Mouse (Mus musculus) neural tube, embryonic 11.5 days (tissue): ENCODE data around the gene Fkbp10. TPM values are rescaled to one million over a fixed set of nuclear protein-coding genes. Genes with fewer than 3 reads are reported as not detected.

Source experiments
- ATAC-seq: fragments of 200-750 bp; cut with Nextera tagmentation; 2 replicates; pipeline ENCODE4 v1.8.0; 2017; ENCODE audit warnings: moderate number of reproducible peaks, mild to moderate bottlenecking, moderate TSS enrichment, moderate library complexity; ENCODE audit not compliant: insufficient read depth, low FRiP score, low TSS enrichment
- DNase-seq: peaks from one replicate; pipeline ENCODE4 v3.0.0-alpha.2; 2015; ENCODE audit warnings: low spot score
- H3K27ac ChIP-seq: fragments of 300-500 bp; sonication (generic); 2 replicates; pipeline ENCODE4 v1.5.1; 2014; ENCODE audit warnings: low read depth, mild to moderate bottlenecking, low read length
- H3K27me3 ChIP-seq: fragments of 300-500 bp; sonication (generic); 2 replicates; pipeline ENCODE4 v1.6.1; 2014; ENCODE audit warnings: mild to moderate bottlenecking, low read length, mixed read lengths; ENCODE audit not compliant: control insufficient read depth, insufficient read depth
- H3K36me3 ChIP-seq: fragments of 300-500 bp; sonication (generic); 2 replicates; pipeline ENCODE4 v1.6.1; 2014; ENCODE audit warnings: mild to moderate bottlenecking, low read length, moderate library complexity, mixed read lengths; ENCODE audit not compliant: control insufficient read depth, insufficient read depth
- H3K4me1 ChIP-seq: fragments of 300-500 bp; sonication (generic); 2 replicates; pipeline ENCODE4 v1.6.1; 2014; ENCODE audit warnings: low read length, mixed read lengths; ENCODE audit not compliant: control insufficient read depth, insufficient read depth
- H3K4me2 ChIP-seq: fragments of 300-500 bp; sonication (generic); 2 replicates; pipeline ENCODE4 v1.6.1; 2014; ENCODE audit warnings: low read depth, mild to moderate bottlenecking, moderate library complexity
- H3K4me3 ChIP-seq: fragments of 300-500 bp; sonication (generic); 2 replicates; pipeline ENCODE4 v1.5.1; 2014; ENCODE audit warnings: low read depth, low read length
- H3K9ac ChIP-seq: fragments of 300-500 bp; sonication (generic); 2 replicates; pipeline ENCODE4 v1.6.1; 2014; ENCODE audit warnings: mild to moderate bottlenecking, low read length
- H3K9me3 ChIP-seq: fragments of 300-500 bp; sonication (generic); 2 replicates; pipeline ENCODE4 v1.6.1; 2016; ENCODE audit warnings: low read length; ENCODE audit not compliant: control insufficient read depth
- WGBS: fragments of 180-500 bp; shearing (Covaris S2); extraction: QIAGEN DNeasy Blood & Tissue Kit; methylation state at CpG from one replicate; pipeline ENCODE4 v1.1.7; 2014; 5-methylcytosine and 5-hydroxymethylcytosine counted together
- polyA plus RNA-seq: library from polyadenylated mRNA; unstranded; fragments of >200 nt; fragmentation: Nextera tagmentation; extraction: Ambion mirVana; gene quantifications from 2 replicates; pipeline ENCODE4 v1.2.1, GENCODE M21; 2014

Gene Fkbp10
- polyA plus RNA-seq, 1 experiment from 2014 or later: 47.7 TPM

- Histone ChIP-seq H3K4me2 (peak within 1 kb of the TSS; percentile 57), H3K27ac (no peak within 1 kb of the TSS), H3K9me3 (no peaks in the 10 kb centered on the region), H3K4me3 (peak within 1 kb of the TSS; percentile 54), H3K9ac (peak within 1 kb of the TSS; percentile 67), H3K4me1 (peaks cover 8% of the 10 kb centered on the region; the same call in 1 of the 2 replicates), H3K27me3 (peaks cover 16% of the 10 kb centered on the region), H3K36me3 (no peaks in the 10 kb centered on the region)
- ATAC-seq (peak; percentile 98), DNase-seq (peak; percentile 97)
- WGBS: 2% methylated on average over 37 of the region's 37 CpGs
These were observed 17.7 kb upstream of the Fkbp10 start, which contains the start of gene Jup for GRCm38 (mm10) chr11:100397600-100398389. TSS of gene Jup (minus strand) at chr11:100397763.

GRCm38 (mm10) chr11:100398517-100398916, 17.0 kb upstream of the Fkbp10 start:
- Histone ChIP-seq H3K4me2 (no peak overlapping the region), H3K27me3 (peaks cover 16% of the 10 kb centered on the region), H3K9me3 (no peaks in the 10 kb centered on the region), H3K9ac (no peak overlapping the region), H3K4me3 (no peak overlapping the region), H3K36me3 (no peaks in the 10 kb centered on the region), H3K27ac (no peak overlapping the region), H3K4me1 (peaks cover 8% of the 10 kb centered on the region; the same call in 1 of the 2 replicates)
- 95% methylated on average over 7 of the region's 7 CpGs for WGBS
- ATAC-seq (no peak), DNase-seq (no peak)

- ATAC-seq: no peak
- no peak overlapping the region for H3K4me3 ChIP-seq
- peaks cover 16% of the 10 kb centered on the region for H3K27me3 ChIP-seq
- no peak overlapping the region for H3K27ac ChIP-seq
- H3K4me2 ChIP-seq: no peak overlapping the region
- H3K36me3 ChIP-seq: no peaks in the 10 kb centered on the region
- H3K9ac ChIP-seq: no peak overlapping the region
- no peak for DNase-seq
- no peaks in the 10 kb centered on the region for H3K9me3 ChIP-seq
- 80% methylated on average over 9 of the region's 9 CpGs for WGBS
- H3K4me1 ChIP-seq: peaks cover 8% of the 10 kb centered on the region; the same call in 1 of the 2 replicates
These were observed 16.2 kb upstream of the Fkbp10 start for GRCm38 (mm10) chr11:100399320-100399719.

- DNase-seq: no peak
- peaks cover 16% of the 10 kb centered on the region for H3K27me3 ChIP-seq
- 77% methylated on average over 12 of the region's 12 CpGs for WGBS
These were observed 15.6 kb upstream of the Fkbp10 start for GRCm38 (mm10) chr11:100399727-100400538.

GRCm38 (mm10) chr11:100400842-100401241, 14.7 kb upstream of the Fkbp10 start:
- no peak for DNase-seq

More at GRCm38 (mm10) chr11:100399727-100400538, 15.6 kb upstream of the Fkbp10 start:
- Histone ChIP-seq H3K36me3 (no peaks in the 10 kb centered on the region), H3K9ac (no peak overlapping the region), H3K4me3 (no peak overlapping the region), H3K9me3 (no peaks in the 10 kb centered on the region), H3K4me2 (no peak overlapping the region), H3K27ac (no peak overlapping the region), H3K4me1 (peaks cover 7% of the 10 kb centered on the region; the same call in 1 of the 2 replicates)
- no peak for ATAC-seq

GRCm38 (mm10) chr11:100402240-100402639, 13.3 kb upstream of the Fkbp10 start:
- H3K27me3 ChIP-seq: no peaks in the 10 kb centered on the region; the same call in 1 of the 2 replicates
- ATAC-seq (no peak), DNase-seq (no peak)
- H3K4me1 ChIP-seq: no peaks in the 10 kb centered on the region
- H3K4me2 ChIP-seq: no peak overlapping the region
- no peaks in the 10 kb centered on the region for H3K9me3 ChIP-seq
- 40% methylated on average over 6 of the region's 6 CpGs for WGBS
- no peak overlapping the region for H3K9ac ChIP-seq
- no peak overlapping the region for H3K4me3 ChIP-seq
- no peaks in the 10 kb centered on the region for H3K36me3 ChIP-seq
- H3K27ac ChIP-seq: no peak overlapping the region

More at GRCm38 (mm10) chr11:100400842-100401241, 14.7 kb upstream of the Fkbp10 start:
- Histone ChIP-seq H3K27ac (no peak overlapping the region), H3K9me3 (no peaks in the 10 kb centered on the region), H3K4me1 (peaks cover 2% of the 10 kb centered on the region; the same call in 1 of the 2 replicates), H3K4me3 (no peak overlapping the region), H3K36me3 (no peaks in the 10 kb centered on the region), H3K4me2 (no peak overlapping the region), H3K27me3 (peaks cover 10% of the 10 kb centered on the region), H3K9ac (no peak overlapping the region)
- 77% methylated on average over 6 of the region's 6 CpGs for WGBS
- no peak for ATAC-seq

GRCm38 (mm10) chr11:100402682-100403081, 12.8 kb upstream of the Fkbp10 start:
- no peak overlapping the region for H3K9ac ChIP-seq
- H3K4me3 ChIP-seq: no peak overlapping the region
- no peaks in the 10 kb centered on the region for H3K4me1 ChIP-seq
- no peaks in the 10 kb centered on the region for H3K9me3 ChIP-seq
- H3K27me3 ChIP-seq: no peaks in the 10 kb centered on the region
- no peaks in the 10 kb centered on the region for H3K36me3 ChIP-seq
- DNase-seq: no peak
- ATAC-seq: no peak
- no peak overlapping the region for H3K4me2 ChIP-seq
- 81% methylated on average over 2 of the region's 2 CpGs for WGBS
- no peak overlapping the region for H3K27ac ChIP-seq

GRCm38 (mm10) chr11:100403445-100404134, 11.9 kb upstream of the Fkbp10 start:
- H3K4me2 ChIP-seq: no peak overlapping the region
- H3K27me3 ChIP-seq: no peaks in the 10 kb centered on the region
- no peaks in the 10 kb centered on the region for H3K4me1 ChIP-seq
- WGBS: 76% methylated on average over 10 of the region's 10 CpGs
- H3K36me3 ChIP-seq: no peaks in the 10 kb centered on the region
- no peak overlapping the region for H3K4me3 ChIP-seq
- DNase-seq: no peak
- no peak overlapping the region for H3K27ac ChIP-seq
- no peak for ATAC-seq
- H3K9ac ChIP-seq: no peak overlapping the region
- no peaks in the 10 kb centered on the region for H3K9me3 ChIP-seq
